Mouse (Mus musculus) C2C12 (cell line): ENCODE results near the gene Erc1. TPM values are rescaled to one million over a fixed set of nuclear protein-coding genes. Genes with fewer than 3 reads are reported as not detected.

Source experiments
- H3K27me3 ChIP-seq: one replicate; pipeline ENCODE4 v1.6.1; 2011; ENCODE audit not compliant: control insufficient read depth, insufficient read depth, insufficient read length
- H3K36me3 ChIP-seq: one replicate; pipeline ENCODE4 v1.6.1; 2011; ENCODE audit not compliant: control insufficient read depth, insufficient read depth
- H3K4me3 ChIP-seq: one replicate; pipeline ENCODE4 v1.5.1; 2011; ENCODE audit warnings: mild to moderate bottlenecking, control low read depth; ENCODE audit not compliant: poor library complexity, insufficient read depth, severe bottlenecking
- H3K79me2 ChIP-seq: one replicate; pipeline ENCODE4 v1.6.1; 2011; ENCODE audit not compliant: control insufficient read depth, insufficient read depth
- H3K79me3 ChIP-seq: one replicate; pipeline ENCODE4 v1.6.1; 2011; ENCODE audit warnings: low read depth, control low read depth
- H3ac ChIP-seq: one replicate; pipeline ENCODE3; 2011; ENCODE audit warnings: low read depth; ENCODE audit not compliant: control insufficient read depth, insufficient read length
- CEBPB ChIP-seq: IDR thresholded peaks from one replicate; pipeline ENCODE4 v1.6.1; 2011; ENCODE audit warnings: low read depth, mild to moderate bottlenecking, control low read depth, moderate library complexity
- CTCF ChIP-seq: IDR thresholded peaks from one replicate; pipeline ENCODE4 v1.5.1; 2011; ENCODE audit not compliant: control insufficient read depth, insufficient read depth, insufficient read length
- FOSL1 ChIP-seq: IDR thresholded peaks from one replicate; pipeline ENCODE4 v1.8.0; 2011; ENCODE audit warnings: mild to moderate bottlenecking, low read length; ENCODE audit not compliant: poor library complexity, insufficient read depth, severe bottlenecking
- MAX ChIP-seq: IDR thresholded peaks from one replicate; pipeline ENCODE4 v1.6.1; 2011; ENCODE audit warnings: mild to moderate bottlenecking, control low read depth
- MYOD1 ChIP-seq: IDR thresholded peaks from one replicate; pipeline ENCODE4 v1.6.1; 2011; ENCODE audit warnings: low read depth; ENCODE audit not compliant: control insufficient read depth, insufficient read length
- MYOG ChIP-seq: IDR thresholded peaks from one replicate; pipeline ENCODE4 v1.6.1; 2011; ENCODE audit not compliant: control insufficient read depth, insufficient read length; ENCODE audit errors: extremely low read depth
- USF1 ChIP-seq: IDR thresholded peaks from one replicate; pipeline ENCODE4 v1.6.1; 2011; ENCODE audit warnings: low read depth, mild to moderate bottlenecking, control low read depth, moderate library complexity
- polyA plus RNA-seq: library from polyadenylated mRNA; unstranded; fragments of >200 nt; fragmentation: generic; extraction: Trizol; gene quantifications from one replicate; pipeline ENCODE4 v1.2.1, GENCODE M21; 2012; ENCODE audit warnings: missing spikeins

Gene Erc1
- polyA plus RNA-seq, 1 experiment, result 10.2 TPM

DNA sequence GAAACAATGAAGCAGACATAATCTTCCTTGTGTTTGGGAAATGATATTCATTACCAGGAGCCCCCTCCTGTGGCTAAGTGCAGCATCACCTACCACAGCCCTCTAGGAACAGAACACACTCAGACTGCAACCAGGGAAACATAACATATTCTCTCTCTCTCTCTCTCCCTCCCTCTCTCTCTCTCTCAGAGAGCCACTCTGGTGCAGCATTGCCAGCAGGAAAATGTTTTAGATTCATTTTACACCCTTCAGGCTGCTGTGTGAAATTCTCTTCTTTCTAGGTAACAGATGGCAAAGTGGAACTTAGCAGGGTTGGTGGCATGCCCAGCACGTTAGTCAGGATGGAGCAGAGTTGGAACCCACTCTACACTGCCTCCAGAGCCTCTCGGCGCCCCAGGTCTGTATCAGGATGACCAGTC is 326.5 kb downstream of the Erc1 start:
- no peak overlapping the region for H3ac ChIP-seq
- H3K27me3 ChIP-seq, result no peaks in the 10 kb centered on the region
- TF ChIP-seq MYOG (no peak), MYOD1 (no peak), FOSL1 (no peak), USF1 (no peak), CEBPB (no peak), CTCF (no peak), MAX (no peak)
- no peaks in the 10 kb centered on the region for H3K79me3 ChIP-seq
- no peaks in the 10 kb centered on the region for H3K36me3 ChIP-seq
- no peaks in the 10 kb centered on the region for H3K79me2 ChIP-seq
- H3K4me3 ChIP-seq, result no peak overlapping the region

Other genes with a start within 250 kb of the Erc1 start
- 7.5 TPM for gene Rad52, start 54.5 kb upstream of the Erc1 start, polyA plus RNA-seq
- gene Wnk1, start 190.5 kb upstream of the Erc1 start, polyA plus RNA-seq, result 63.8 TPM
- gene Ninj2, start 245.2 kb upstream of the Erc1 start, polyA plus RNA-seq, result not detected